Mouse (Mus musculus): Measurements from ENCODE around the gene Cxcl12. TPM values are rescaled to one million over a fixed set of nuclear protein-coding genes. Genes with fewer than 3 reads are reported as not detected.

Gene Cxcl12
- polyA plus RNA-seq, 1 experiment from 2014 or later, result 56.7 TPM

- H3K4me3 ChIP-seq (ENCODE audit: low read depth, low read length), result no peak overlapping the region
- no peaks in the 10 kb centered on the region for H3K36me3 ChIP-seq (ENCODE audit: control insufficient read depth, insufficient read depth, low read length)
- WGBS, result 87% methylated on average over 3 of the region's 3 CpGs
- no peaks in the 10 kb centered on the region for H3K4me1 ChIP-seq (replicated peaks; ENCODE audit: control insufficient read depth, insufficient read depth, low read length)
- DNase-seq (ENCODE audit: low spot score), result no peak
- no peak overlapping the region for H3K9ac ChIP-seq (ENCODE audit: low read length)
- H3K9me3 ChIP-seq (ENCODE audit: control insufficient read depth, low read length), result no peaks in the 10 kb centered on the region
- H3K27ac ChIP-seq (ENCODE audit: low read depth, low read length), result no peak overlapping the region
- H3K4me2 ChIP-seq (ENCODE audit: low read depth, low read length, severe bottlenecking), result no peak overlapping the region
- no peak for ATAC-seq (replicated peaks; ENCODE audit: low FRiP score)
- no peaks in the 10 kb centered on the region for H3K27me3 ChIP-seq (ENCODE audit: control insufficient read depth, insufficient read depth, low read length)
Measured at GRCm38 (mm10) chr6:117190453-117190852, 22.1 kb downstream of the Cxcl12 start.

GRCm38 (mm10) chr6:117191741-117192140 lies 23.4 kb downstream of the Cxcl12 start:
- Histone ChIP-seq H3K9me3 (ENCODE audit: control insufficient read depth, low read length) (no peaks in the 10 kb centered on the region), H3K27ac (ENCODE audit: low read depth, low read length) (no peak overlapping the region), H3K27me3 (ENCODE audit: control insufficient read depth, insufficient read depth, low read length) (no peaks in the 10 kb centered on the region), H3K9ac (ENCODE audit: low read length) (no peak overlapping the region), H3K4me2 (ENCODE audit: low read depth, low read length, severe bottlenecking) (no peak overlapping the region), H3K4me3 (ENCODE audit: low read depth, low read length) (no peak overlapping the region), H3K36me3 (ENCODE audit: control insufficient read depth, insufficient read depth, low read length) (no peaks in the 10 kb centered on the region), H3K4me1 (replicated peaks; ENCODE audit: control insufficient read depth, insufficient read depth, low read length) (no peaks in the 10 kb centered on the region)
- ATAC-seq (replicated peaks; ENCODE audit: low FRiP score), result no peak
- WGBS, result 90% methylated on average over 6 of the region's 6 CpGs
- no peak for DNase-seq (ENCODE audit: low spot score)

- ATAC-seq (replicated peaks; ENCODE audit: low FRiP score) (no peak), DNase-seq (ENCODE audit: low spot score) (no peak)
- no peak overlapping the region for H3K9ac ChIP-seq (ENCODE audit: low read length)
- no peaks in the 10 kb centered on the region for H3K9me3 ChIP-seq (ENCODE audit: control insufficient read depth, low read length)
- no peak overlapping the region for H3K4me3 ChIP-seq (ENCODE audit: low read depth, low read length)
- H3K27me3 ChIP-seq (ENCODE audit: control insufficient read depth, insufficient read depth, low read length), result no peaks in the 10 kb centered on the region
- no peaks in the 10 kb centered on the region for H3K4me1 ChIP-seq (replicated peaks; ENCODE audit: control insufficient read depth, insufficient read depth, low read length)
- 81% methylated on average over 7 of the region's 7 CpGs for WGBS
- no peak overlapping the region for H3K4me2 ChIP-seq (ENCODE audit: low read depth, low read length, severe bottlenecking)
- no peak overlapping the region for H3K27ac ChIP-seq (ENCODE audit: low read depth, low read length)
- no peaks in the 10 kb centered on the region for H3K36me3 ChIP-seq (ENCODE audit: control insufficient read depth, insufficient read depth, low read length)
Measured at GRCm38 (mm10) chr6:117192678-117193077, 24.3 kb downstream of the Cxcl12 start.

GRCm38 (mm10) chr6:117195270-117195669 lies 26.9 kb downstream of the Cxcl12 start:
- Histone ChIP-seq H3K27me3 (ENCODE audit: control insufficient read depth, insufficient read depth, low read length) (no peaks in the 10 kb centered on the region), H3K9me3 (ENCODE audit: control insufficient read depth, low read length) (no peaks in the 10 kb centered on the region), H3K4me1 (replicated peaks; ENCODE audit: control insufficient read depth, insufficient read depth, low read length) (no peaks in the 10 kb centered on the region), H3K9ac (ENCODE audit: low read length) (no peak overlapping the region), H3K36me3 (ENCODE audit: control insufficient read depth, insufficient read depth, low read length) (no peaks in the 10 kb centered on the region), H3K4me3 (ENCODE audit: low read depth, low read length) (no peak overlapping the region), H3K4me2 (ENCODE audit: low read depth, low read length, severe bottlenecking) (no peak overlapping the region), H3K27ac (ENCODE audit: low read depth, low read length) (no peak overlapping the region)
- ATAC-seq (replicated peaks; ENCODE audit: low FRiP score), result no peak
- DNase-seq (ENCODE audit: low spot score), result no peak
- WGBS, result 81% methylated on average over 3 of the region's 3 CpGs

GRCm38 (mm10) chr6:117198871-117199270 lies 30.5 kb downstream of the Cxcl12 start:
- no peak for ATAC-seq (replicated peaks; ENCODE audit: low FRiP score)
- Histone ChIP-seq H3K27ac (ENCODE audit: low read depth, low read length) (no peak overlapping the region), H3K9me3 (ENCODE audit: control insufficient read depth, low read length) (no peaks in the 10 kb centered on the region), H3K4me1 (replicated peaks; ENCODE audit: control insufficient read depth, insufficient read depth, low read length) (no peaks in the 10 kb centered on the region), H3K4me2 (ENCODE audit: low read depth, low read length, severe bottlenecking) (no peak overlapping the region), H3K27me3 (ENCODE audit: control insufficient read depth, insufficient read depth, low read length) (no peaks in the 10 kb centered on the region), H3K9ac (ENCODE audit: low read length) (no peak overlapping the region), H3K4me3 (ENCODE audit: low read depth, low read length) (no peak overlapping the region), H3K36me3 (ENCODE audit: control insufficient read depth, insufficient read depth, low read length) (no peaks in the 10 kb centered on the region)
- 77% methylated on average over 4 of the region's 4 CpGs for WGBS
- DNase-seq (ENCODE audit: low spot score), result no peak

- Histone ChIP-seq H3K27ac (ENCODE audit: low read depth, low read length) (no peak overlapping the region), H3K9me3 (ENCODE audit: control insufficient read depth, low read length) (no peaks in the 10 kb centered on the region), H3K27me3 (ENCODE audit: control insufficient read depth, insufficient read depth, low read length) (no peaks in the 10 kb centered on the region), H3K4me2 (ENCODE audit: low read depth, low read length, severe bottlenecking) (no peak overlapping the region), H3K4me1 (replicated peaks; ENCODE audit: control insufficient read depth, insufficient read depth, low read length) (no peaks in the 10 kb centered on the region), H3K4me3 (ENCODE audit: low read depth, low read length) (no peak overlapping the region), H3K36me3 (ENCODE audit: control insufficient read depth, insufficient read depth, low read length) (no peaks in the 10 kb centered on the region), H3K9ac (ENCODE audit: low read length) (no peak overlapping the region)
- WGBS, result 36% methylated on average over 2 of the region's 2 CpGs
- DNase-seq (ENCODE audit: low spot score), result no peak
- no peak for ATAC-seq (replicated peaks; ENCODE audit: low FRiP score)
Measured at GRCm38 (mm10) chr6:117199718-117200117, 31.4 kb downstream of the Cxcl12 start.

GRCm38 (mm10) chr6:117200916-117201315 lies 32.6 kb downstream of the Cxcl12 start:
- H3K36me3 ChIP-seq (ENCODE audit: control insufficient read depth, insufficient read depth, low read length), result no peaks in the 10 kb centered on the region
- no peak for ATAC-seq (replicated peaks; ENCODE audit: low FRiP score)
- H3K9ac ChIP-seq (ENCODE audit: low read length), result no peak overlapping the region
- WGBS, result 85% methylated on average over 5 of the region's 5 CpGs
- H3K4me1 ChIP-seq (replicated peaks; ENCODE audit: control insufficient read depth, insufficient read depth, low read length), result no peaks in the 10 kb centered on the region
- H3K27ac ChIP-seq (ENCODE audit: low read depth, low read length), result no peak overlapping the region
- H3K4me2 ChIP-seq (ENCODE audit: low read depth, low read length, severe bottlenecking), result no peak overlapping the region
- H3K9me3 ChIP-seq (ENCODE audit: control insufficient read depth, low read length), result no peaks in the 10 kb centered on the region
- H3K27me3 ChIP-seq (ENCODE audit: control insufficient read depth, insufficient read depth, low read length), result no peaks in the 10 kb centered on the region
- no peak for DNase-seq (ENCODE audit: low spot score)
- no peak overlapping the region for H3K4me3 ChIP-seq (ENCODE audit: low read depth, low read length)

GRCm38 (mm10) chr6:117201396-117201795 lies 33.1 kb downstream of the Cxcl12 start:
- Histone ChIP-seq H3K9ac (ENCODE audit: low read length) (no peak overlapping the region), H3K27ac (ENCODE audit: low read depth, low read length) (no peak overlapping the region), H3K27me3 (ENCODE audit: control insufficient read depth, insufficient read depth, low read length) (no peaks in the 10 kb centered on the region), H3K4me1 (replicated peaks; ENCODE audit: control insufficient read depth, insufficient read depth, low read length) (no peaks in the 10 kb centered on the region), H3K36me3 (ENCODE audit: control insufficient read depth, insufficient read depth, low read length) (no peaks in the 10 kb centered on the region), H3K4me2 (ENCODE audit: low read depth, low read length, severe bottlenecking) (no peak overlapping the region), H3K4me3 (ENCODE audit: low read depth, low read length) (no peak overlapping the region), H3K9me3 (ENCODE audit: control insufficient read depth, low read length) (no peaks in the 10 kb centered on the region)
- ATAC-seq (replicated peaks; ENCODE audit: low FRiP score) (no peak), DNase-seq (ENCODE audit: low spot score) (no peak)
- whole genome bisulfite sequencing, result 88% methylated on average over 2 of the region's 2 CpGs

- Histone ChIP-seq H3K36me3 (ENCODE audit: control insufficient read depth, insufficient read depth, low read length) (no peaks in the 10 kb centered on the region), H3K27me3 (ENCODE audit: control insufficient read depth, insufficient read depth, low read length) (no peaks in the 10 kb centered on the region), H3K4me2 (ENCODE audit: low read depth, low read length, severe bottlenecking) (no peak overlapping the region), H3K9ac (ENCODE audit: low read length) (no peak overlapping the region), H3K4me3 (ENCODE audit: low read depth, low read length) (no peak overlapping the region), H3K4me1 (replicated peaks; ENCODE audit: control insufficient read depth, insufficient read depth, low read length) (no peaks in the 10 kb centered on the region), H3K27ac (ENCODE audit: low read depth, low read length) (no peak overlapping the region), H3K9me3 (ENCODE audit: control insufficient read depth, low read length) (no peaks in the 10 kb centered on the region)
- DNase-seq (ENCODE audit: low spot score), result no peak
- WGBS, result 91% methylated on average over 8 of the region's 8 CpGs
- ATAC-seq (replicated peaks; ENCODE audit: low FRiP score), result no peak
Measured at GRCm38 (mm10) chr6:117201859-117202258, 33.5 kb downstream of the Cxcl12 start.

Data from forebrain, embryonic 11.5 days (tissue).